Mouse (Mus musculus) heart, postnatal 36 days (tissue): ENCODE measurements at regions not wholly inside any gene's neighbourhood (a gene's known extent, or its start where the extent isn't known, plus 50 kb on each side); places are given as distances from the start of the nearest gene placed in this dataset.

Experiments used
- DNase-seq, 2 experiments: peaks; one replicate each; pipeline ENCODE4 v3.0.0; 2021 to 2022
- intact Hi-C: fragments of 180-260 bp; cut with DNase I; formaldehyde crosslinking; loops from one replicate; pipeline ENCODE4 v1.15.1; 2025

DNA sequence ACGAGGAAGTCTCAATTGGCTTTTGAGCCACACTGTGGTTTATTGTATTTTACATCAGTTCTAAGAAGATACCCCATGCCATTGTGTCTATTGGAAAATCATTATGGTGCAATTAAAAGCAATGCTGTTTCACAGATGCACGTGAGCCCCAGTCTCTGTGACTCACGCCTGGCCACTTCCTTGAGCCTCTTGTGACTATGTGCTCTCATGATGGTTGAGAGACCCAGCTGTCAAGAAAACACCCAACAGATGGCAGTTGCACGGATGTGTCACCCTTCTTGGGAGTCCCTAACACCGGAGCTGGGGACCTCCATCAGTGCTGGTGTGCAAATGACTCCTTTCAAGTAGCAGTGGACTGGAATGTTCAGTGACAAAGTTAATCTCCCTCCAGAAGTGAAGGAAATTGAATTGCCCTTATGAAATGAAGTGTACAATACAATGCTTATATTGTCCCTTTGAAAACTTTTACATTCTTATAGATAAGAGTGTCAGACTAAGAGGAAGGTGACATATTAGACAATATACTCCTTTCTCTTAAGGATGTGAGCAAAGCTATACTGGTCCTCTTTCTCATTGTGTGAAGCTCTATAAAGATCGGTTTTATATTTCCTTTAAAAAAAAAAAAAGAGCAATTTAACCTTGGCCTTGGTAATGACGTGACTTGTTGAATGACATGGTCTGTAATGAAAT lies 348.5 kb upstream of the Adgrl2 start:
- intact Hi-C loops: loop anchor here (10.0 kb wide), 1 partner anchor 994 kb away; no protein-coding TSS in a partner anchor
- DNase-seq: no peak

- no peak for DNase-seq
- intact Hi-C loops: loop anchor here (10.0 kb wide), 1 partner anchor 990 kb away; no protein-coding TSS in a partner anchor
These were observed 344.9 kb upstream of the Adgrl2 start for GRCm38 (mm10) chr3:149335259-149335658.

DNA sequence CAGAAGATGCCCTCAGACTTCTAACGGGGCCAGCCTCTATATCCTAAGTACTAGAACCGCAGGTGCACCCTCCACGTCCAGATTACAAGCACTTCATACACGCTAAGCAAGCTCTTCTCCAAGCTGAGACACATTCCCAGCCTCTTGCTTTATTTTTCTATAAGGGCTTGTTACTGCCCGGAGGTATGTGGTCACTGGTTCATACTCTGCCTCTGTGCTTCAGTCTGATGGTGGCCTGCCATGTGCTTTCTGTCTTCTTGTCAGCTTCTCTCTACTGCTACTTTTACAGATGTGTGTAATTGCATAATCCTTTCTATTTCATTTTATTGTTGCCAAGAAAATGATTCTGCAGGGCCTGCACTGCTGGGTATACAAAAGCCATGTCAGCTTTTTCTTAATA lies 343.3 kb upstream of the Adgrl2 start:
- DNase-seq: no peak
- intact Hi-C loops: loop anchor here (5.0 to 10.0 kb wide), 2 partner anchors 116 to 989 kb away; no protein-coding TSS in a partner anchor

GRCm38 (mm10) chr3:149333131-149333530 lies 342.8 kb upstream of the Adgrl2 start:
- intact Hi-C loops: loop anchor here (5.0 to 10.0 kb wide), 2 partner anchors 116 to 988 kb away; no protein-coding TSS in a partner anchor

DNA sequence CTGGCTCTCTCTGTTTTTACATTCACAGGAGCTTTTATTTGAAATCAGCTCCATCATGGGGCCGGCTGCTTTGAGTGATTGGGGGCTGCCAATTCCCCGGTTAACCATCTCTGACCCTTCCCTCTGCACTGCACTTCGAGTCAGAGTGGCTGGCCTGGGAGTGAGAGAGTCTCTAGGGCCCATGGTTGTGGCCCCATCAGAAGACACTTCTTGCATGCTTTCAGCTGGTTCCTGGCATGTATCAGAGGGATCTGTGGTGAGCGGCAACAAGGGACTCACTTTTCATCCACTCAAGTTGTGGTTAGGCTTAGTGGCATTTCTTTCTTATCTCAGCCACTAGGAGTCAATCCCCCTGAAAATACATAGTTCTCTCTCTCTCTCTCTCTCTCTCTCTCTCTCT lies 341.8 kb upstream of the Adgrl2 start:
- no peak for DNase-seq

More at GRCm38 (mm10) chr3:149333131-149333530, 342.8 kb upstream of the Adgrl2 start:
- no peak for DNase-seq

GRCm38 (mm10) chr3:149331251-149331960 lies 341.1 kb upstream of the Adgrl2 start:
- no peak for DNase-seq
- intact Hi-C loops: loop anchor here (2.0 to 10.0 kb wide), 3 partner anchors 69 to 987 kb away; no protein-coding TSS in a partner anchor

More for the DNA sequence above, 341.8 kb upstream of the Adgrl2 start:
- intact Hi-C loops: loop anchor here (5.0 to 10.0 kb wide), 2 partner anchors 115 to 987 kb away; no protein-coding TSS in a partner anchor

GRCm38 (mm10) chr3:149330716-149331115 lies 340.4 kb upstream of the Adgrl2 start:
- DNase-seq: peak; percentile 36 to 37
- intact Hi-C loops: loop anchor here (2.0 to 10.0 kb wide), 3 partner anchors 68 to 986 kb away; no protein-coding TSS in a partner anchor

DNA sequence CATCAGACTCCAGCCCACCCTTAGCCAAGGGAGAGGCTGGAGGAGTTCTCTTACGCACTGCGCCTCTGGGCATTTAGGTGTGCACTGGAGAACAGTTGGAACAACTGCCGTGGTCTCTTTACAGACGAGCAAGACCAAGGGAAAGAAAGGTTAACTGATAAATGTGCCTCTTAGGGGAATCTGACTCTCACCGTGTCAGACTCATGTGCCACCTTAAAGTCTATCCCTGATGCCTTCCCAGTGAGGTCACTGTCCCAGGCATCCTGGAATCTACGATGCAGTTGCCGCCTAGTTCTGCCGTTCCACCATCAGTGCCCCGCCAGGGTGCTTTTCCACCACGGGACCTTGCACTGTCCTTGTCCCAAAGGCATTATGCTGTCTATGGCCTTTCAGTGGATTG lies 339.7 kb upstream of the Adgrl2 start:
- intact Hi-C loops: loop anchor here (2.0 to 10.0 kb wide), 3 partner anchors 67 to 985 kb away; no protein-coding TSS in a partner anchor
- no peak for DNase-seq

GRCm38 (mm10) chr3:149329615-149330014 lies 339.3 kb upstream of the Adgrl2 start:
- DNase-seq: no peak
- intact Hi-C loops: loop anchor here (2.0 to 10.0 kb wide), 3 partner anchors 67 to 985 kb away; no protein-coding TSS in a partner anchor

DNA sequence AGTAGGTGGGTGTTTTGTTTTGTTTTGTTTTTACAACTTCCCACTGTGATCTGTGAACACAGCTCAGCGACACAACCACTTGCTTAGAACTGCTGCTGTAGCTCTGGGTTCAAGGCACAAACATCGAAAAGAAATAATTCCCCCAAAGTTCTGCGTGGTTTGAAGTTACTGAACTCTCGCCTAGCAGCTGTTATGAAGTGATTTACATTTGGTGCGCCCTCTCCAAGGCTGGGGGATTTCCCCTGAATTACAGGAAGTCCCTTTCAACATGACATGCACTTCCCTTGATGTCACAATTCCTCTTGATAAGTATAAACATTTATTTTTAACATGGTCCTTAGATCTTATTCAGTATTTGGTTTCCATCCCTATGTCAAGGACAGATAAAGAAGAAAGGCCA lies 336.3 kb upstream of the Adgrl2 start:
- DNase-seq: peak in 1 of 2 experiments; percentile 21
- intact Hi-C loops: no loop called here

DNA sequence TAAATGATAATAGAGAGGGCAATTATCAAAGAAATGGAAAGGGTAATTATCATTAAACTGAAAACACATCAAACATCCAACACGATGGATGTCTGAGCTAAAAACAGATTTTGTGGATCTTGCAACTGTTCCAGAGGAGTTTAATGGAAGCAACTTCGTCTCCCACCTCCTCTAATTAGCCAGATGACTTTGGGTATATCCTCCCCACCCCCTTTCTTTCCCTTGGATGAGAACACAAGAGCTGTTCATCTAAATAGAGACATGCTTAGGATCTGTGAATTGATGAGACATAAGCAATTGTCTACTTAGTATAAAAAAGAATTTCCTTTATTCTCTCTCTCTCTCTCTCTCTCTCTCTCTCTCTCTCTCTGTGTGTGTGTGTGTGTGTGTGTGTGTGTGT lies 333.7 kb upstream of the Adgrl2 start:
- intact Hi-C loops: no loop called here

DNA sequence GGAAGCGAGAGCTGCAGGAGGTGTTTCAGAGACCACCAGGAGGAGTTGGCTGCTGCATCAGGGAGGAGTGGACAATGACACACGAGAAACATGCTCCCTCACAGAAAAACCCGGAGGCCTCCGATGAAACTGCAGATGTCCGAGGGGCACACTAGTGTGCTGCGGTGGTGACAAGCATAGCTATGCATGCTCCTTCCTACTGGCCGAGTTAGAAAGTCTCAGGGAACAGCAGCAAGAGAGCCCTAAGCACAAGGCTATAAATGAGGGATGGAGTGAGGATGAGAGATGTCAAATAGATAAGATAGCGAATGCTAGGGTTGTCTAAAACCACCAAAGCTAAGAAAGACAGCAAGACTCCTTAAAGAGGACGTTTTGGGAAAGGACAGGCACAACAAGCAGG lies 328.4 kb upstream of the Adgrl2 start:
- intact Hi-C loops: no loop called here
- no peak for DNase-seq

More for the DNA sequence above, 333.7 kb upstream of the Adgrl2 start:
- DNase-seq: no peak

GRCm38 (mm10) chr3:149314258-149314657 lies 323.9 kb upstream of the Adgrl2 start:
- no peak for DNase-seq
- intact Hi-C loops: no loop called here

DNA sequence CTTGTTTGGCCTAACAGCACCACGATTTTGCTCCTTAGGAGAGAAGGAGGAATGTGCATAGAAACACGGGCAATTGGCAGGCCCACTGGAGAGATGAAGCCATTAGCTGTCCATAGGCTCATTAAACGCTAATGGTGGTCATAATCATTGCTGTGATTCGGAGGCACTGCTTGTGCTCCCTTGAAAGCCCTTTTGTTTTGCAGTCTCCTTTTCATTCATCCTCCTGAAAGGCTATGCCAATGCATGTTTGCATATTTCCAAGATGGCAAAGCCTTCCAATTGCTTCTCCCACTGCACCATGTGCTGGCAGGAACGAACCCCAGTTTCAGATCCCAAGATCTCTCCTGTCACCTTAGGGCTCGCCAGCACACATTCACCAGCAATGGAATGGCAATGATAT lies 322.9 kb upstream of the Adgrl2 start:
- DNase-seq: no peak
- intact Hi-C loops: no loop called here

GRCm38 (mm10) chr3:149311576-149311975 lies 321.2 kb upstream of the Adgrl2 start:
- no peak for DNase-seq

GRCm38 (mm10) chr3:149306709-149307108 lies 316.4 kb upstream of the Adgrl2 start:
- no peak for DNase-seq
- intact Hi-C loops: no loop called here

More at GRCm38 (mm10) chr3:149311576-149311975, 321.2 kb upstream of the Adgrl2 start:
- intact Hi-C loops: no loop called here

- intact Hi-C loops: no loop called here
- no peak for DNase-seq
These were observed 315.9 kb upstream of the Adgrl2 start for GRCm38 (mm10) chr3:149306291-149306690.

DNA sequence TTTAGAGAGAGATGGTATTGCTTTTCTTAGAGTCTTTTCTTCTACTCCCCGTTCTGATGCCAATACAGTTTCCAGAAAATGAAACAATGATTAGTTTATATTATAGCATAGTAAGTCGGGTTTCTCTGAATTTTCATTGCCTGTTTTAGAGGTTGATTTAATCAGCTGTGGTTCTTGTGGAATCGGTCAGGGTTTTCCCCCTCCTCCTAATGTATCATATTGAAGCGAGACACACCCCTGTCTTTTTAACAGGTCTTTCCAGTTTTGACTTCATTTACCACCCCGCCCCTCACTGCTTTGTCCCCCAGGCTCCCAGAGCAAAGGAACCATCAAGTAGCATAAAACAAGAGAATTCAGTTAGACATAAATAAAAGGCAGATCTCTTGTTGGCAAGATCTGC lies 315.1 kb upstream of the Adgrl2 start:
- no peak for DNase-seq
- intact Hi-C loops: no loop called here

DNA sequence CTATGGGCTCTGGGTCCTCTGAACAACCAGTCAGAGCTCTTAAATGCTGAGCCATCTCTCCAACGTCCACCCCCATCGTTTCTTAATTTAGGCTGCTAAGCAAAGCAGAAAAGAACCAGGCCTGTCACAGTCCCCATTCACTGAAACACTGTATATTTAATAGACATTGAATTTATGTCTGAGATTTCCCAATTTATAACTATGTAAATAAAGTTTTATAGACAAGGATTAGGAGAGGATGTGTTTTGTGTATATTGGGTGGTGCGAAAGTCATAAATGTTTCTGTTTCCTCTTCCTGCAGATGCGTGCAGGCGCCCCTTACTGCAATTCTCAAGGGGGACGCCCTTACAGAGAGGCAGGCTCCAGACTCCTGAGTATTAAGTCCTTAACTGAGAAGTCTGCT lies 314.7 kb upstream of the Adgrl2 start:
- no peak for DNase-seq
- intact Hi-C loops: no loop called here

DNA sequence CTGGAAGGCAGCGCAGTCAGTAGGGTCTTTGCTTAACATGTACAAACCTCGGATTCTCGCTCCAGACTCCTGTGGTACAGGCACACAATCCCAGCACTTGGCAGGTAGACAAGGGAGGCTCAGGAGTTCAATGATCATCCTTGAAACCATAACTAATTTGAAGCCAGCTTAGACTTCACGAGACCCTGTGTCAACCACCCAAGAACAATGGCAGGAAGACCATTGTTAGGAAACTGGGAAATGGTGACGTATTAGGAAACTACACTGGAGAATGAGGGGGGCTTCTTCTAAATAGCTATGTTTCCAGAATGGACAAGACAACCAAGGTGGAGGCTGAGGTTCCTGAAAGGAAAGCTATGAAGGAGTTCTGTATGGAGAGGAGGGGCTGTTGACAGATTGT lies 313.1 kb upstream of the Adgrl2 start:
- no peak for DNase-seq
- intact Hi-C loops: no loop called here

GRCm38 (mm10) chr3:149300002-149300401 lies 309.6 kb upstream of the Adgrl2 start:
- intact Hi-C loops: no loop called here
- no peak for DNase-seq
